In genomic region chr7:81538070-81538675, GRCm38 (mm10) we compare ENCODE assay signal across 12 mouse cellular contexts. TPM values are rescaled to one million over a fixed set of nuclear protein-coding genes. Genes with fewer than 3 reads are reported as not detected.
A peak's percentile ranks its signal among the peaks of the same experiment; 100 is the strongest.
DNase-seq lines count a peak whose midpoint lies in the region; ATAC-seq lines count a peak whose summit lies in the region.
"Had no signal": no experiment of that assay in that cellular context is flagged by ENCODE, and none has a peak within 500 bp of the region (broad histone marks: within the 10 kb centered on the region; RNA-seq: fewer than 3 reads in every experiment).

No protein-coding gene starts in this region.

- peaks cover 13% of the 10 kb centered on the region; the same call in 1 of the 2 replicates for H3K9me3 ChIP-seq in embryonic facial prominence, embryonic 14.5 days (ENCODE audit: control insufficient read depth, low read length)
- H3K9me3 ChIP-seq in embryonic facial prominence, embryonic 10.5 days, result peaks cover 6% of the 10 kb centered on the region; the same call in 1 of the 2 replicates
- H3K9me3 ChIP-seq in midbrain, embryonic 10.5 days (replicated peaks), result peaks cover 13% of the 10 kb centered on the region
- 0 out of 2 replicates have a peak, but pooled peaks cover 7% of the 10 kb centered on the region for H3K9me3 ChIP-seq in midbrain, embryonic 13.5 days
- no peaks in the 10 kb centered on the region for H3K9me3 ChIP-seq in midbrain, embryonic 14.5 days (ENCODE audit: control insufficient read depth, low read length)
- H3K9me3 ChIP-seq: midbrain, embryonic 12.5 days had no signal

- no peak for ATAC-seq in embryonic facial prominence, embryonic 14.5 days (ENCODE audit: low read depth)
- ATAC-seq in midbrain, embryonic 13.5 days, result no peak
- no peak for ATAC-seq in midbrain, embryonic 14.5 days (ENCODE audit: low FRiP score, low TSS enrichment)

- H3K9ac ChIP-seq in embryonic facial prominence, embryonic 14.5 days (ENCODE audit: low read depth, low read length), result no peak overlapping the region
- no peak overlapping the region for H3K9ac ChIP-seq in midbrain, embryonic 13.5 days (replicated peaks)
- no peak overlapping the region for H3K9ac ChIP-seq in midbrain, embryonic 14.5 days (replicated peaks; ENCODE audit: low read length)
- H3K9ac ChIP-seq: midbrain, embryonic 12.5 days had no signal

- no peak overlapping the region for H3K4me2 ChIP-seq in embryonic facial prominence, embryonic 14.5 days (ENCODE audit: low read depth, low read length)
- H3K4me2 ChIP-seq in midbrain, embryonic 13.5 days (replicated peaks), result no peak overlapping the region
- H3K4me2 ChIP-seq in midbrain, embryonic 14.5 days (ENCODE audit: low read length), result no peak overlapping the region
- H3K4me2 ChIP-seq: midbrain, embryonic 12.5 days had no signal

- no peak overlapping the region for H3K4me3 ChIP-seq in embryonic facial prominence, embryonic 14.5 days (ENCODE audit: low read depth, low read length)
- no peak overlapping the region for H3K4me3 ChIP-seq in embryonic facial prominence, embryonic 10.5 days
- no peak overlapping the region for H3K4me3 ChIP-seq in midbrain, embryonic 10.5 days
- no peak overlapping the region for H3K4me3 ChIP-seq in midbrain, embryonic 13.5 days (replicated peaks)
- no peak overlapping the region for H3K4me3 ChIP-seq in midbrain, embryonic 14.5 days (replicated peaks; ENCODE audit: low read depth, low read length)
- H3K4me3 ChIP-seq: midbrain, embryonic 12.5 days had no signal

- peak; percentile 27 for DNase-seq in embryonic facial prominence, embryonic 14.5 days (ENCODE audit: low spot score)
- no peak for DNase-seq in embryonic facial prominence, embryonic 10.5 days (ENCODE audit: low spot score)
- no peak for DNase-seq in midbrain, embryonic 10.5 days (ENCODE audit: low spot score)
- DNase-seq in T-cell, adult 2 months (ENCODE audit: low spot score), result peak; percentile 5
- DNase-seq in midbrain, embryonic 14.5 days, result peak; percentile 47
- no peak for DNase-seq in ovary, postnatal 36 days (ENCODE audit: low spot score)
- no peak for DNase-seq in kidney, adult 8-10 months

- no peaks in the 10 kb centered on the region for H3K27me3 ChIP-seq in embryonic facial prominence, embryonic 14.5 days (replicated peaks; ENCODE audit: control insufficient read depth, insufficient read depth, low read length)
- H3K27me3 ChIP-seq in embryonic facial prominence, embryonic 10.5 days (replicated peaks; ENCODE audit: low read depth, poor library complexity, severe bottlenecking), result no peaks in the 10 kb centered on the region
- no peaks in the 10 kb centered on the region for H3K27me3 ChIP-seq in midbrain, embryonic 10.5 days (ENCODE audit: low read depth, poor library complexity, severe bottlenecking)
- H3K27me3 ChIP-seq in midbrain, embryonic 13.5 days, result no peaks in the 10 kb centered on the region
- no peaks in the 10 kb centered on the region for H3K27me3 ChIP-seq in midbrain, embryonic 14.5 days (ENCODE audit: control insufficient read depth, insufficient read depth, low read length)
- H3K27me3 ChIP-seq: midbrain, embryonic 12.5 days had no signal

- H3K4me1 ChIP-seq in embryonic facial prominence, embryonic 14.5 days (ENCODE audit: control insufficient read depth, insufficient read depth, low read length), result no peaks in the 10 kb centered on the region
- H3K4me1 ChIP-seq in embryonic facial prominence, embryonic 10.5 days, result no peaks in the 10 kb centered on the region
- H3K4me1 ChIP-seq in midbrain, embryonic 10.5 days, result peaks cover 27% of the 10 kb centered on the region
- H3K4me1 ChIP-seq in midbrain, embryonic 13.5 days (replicated peaks), result peaks cover 22% of the 10 kb centered on the region
- peaks cover 13% of the 10 kb centered on the region; the same call in 1 of the 2 replicates for H3K4me1 ChIP-seq in midbrain, embryonic 14.5 days (ENCODE audit: control insufficient read depth, insufficient read depth, low read length)

- no peak overlapping the region for H3K27ac ChIP-seq in embryonic facial prominence, embryonic 14.5 days (replicated peaks; ENCODE audit: low read depth, low read length)
- H3K27ac ChIP-seq in embryonic facial prominence, embryonic 10.5 days (replicated peaks), result no peak overlapping the region
- peak overlapping the region; percentile 57; the same call in 1 of the 2 replicates for H3K27ac ChIP-seq in midbrain, embryonic 10.5 days (replicated peaks)
- no peak overlapping the region for H3K27ac ChIP-seq in midbrain, embryonic 13.5 days
- H3K27ac ChIP-seq in midbrain, embryonic 14.5 days (replicated peaks; ENCODE audit: low read depth, low read length), result no peak overlapping the region

- 50% methylated on average over 2 of the region's 2 CpGs for WGBS in embryonic facial prominence, embryonic 14.5 days
- WGBS in embryonic facial prominence, embryonic 10.5 days, result 75% methylated on average over 2 of the region's 2 CpGs
- 74% methylated on average over 2 of the region's 2 CpGs for WGBS in midbrain, embryonic 10.5 days
- WGBS in midbrain, embryonic 13.5 days, result 91% methylated on average over 2 of the region's 2 CpGs
- 74% methylated on average over 2 of the region's 2 CpGs for WGBS in midbrain, embryonic 14.5 days

- H3K36me3 ChIP-seq in embryonic facial prominence, embryonic 14.5 days (ENCODE audit: control insufficient read depth, insufficient read depth, low read length), result peaks cover 24% of the 10 kb centered on the region
- H3K36me3 ChIP-seq in embryonic facial prominence, embryonic 10.5 days (replicated peaks), result peaks cover 32% of the 10 kb centered on the region
- peaks cover 28% of the 10 kb centered on the region for H3K36me3 ChIP-seq in midbrain, embryonic 10.5 days
- peaks cover 29% of the 10 kb centered on the region for H3K36me3 ChIP-seq in midbrain, embryonic 13.5 days
- peaks cover 19% of the 10 kb centered on the region for H3K36me3 ChIP-seq in midbrain, embryonic 14.5 days (ENCODE audit: control insufficient read depth, insufficient read depth, low read length)

RNA-seq across cellular contexts. Expression of gene Fsd2, which starts 28.6 kb away (rescaled TPM):
- 3.7 and 5.0 TPM in 2 replicates for polyA plus RNA-seq in embryonic facial prominence, embryonic 14.5 days (2014; fragmentation: Nextera tagmentation; extraction: Ambion mirVana)
- polyA plus RNA-seq in embryonic facial prominence, embryonic 10.5 days (2016; fragmentation: Nextera tagmentation; extraction: Ambion mirVana), result 0.04 TPM in 1 of 2 replicates, not detected in the other
- polyA plus RNA-seq in midbrain, embryonic 10.5 days (2016; fragmentation: Nextera tagmentation; extraction: Ambion mirVana), result 0.07 TPM in 1 of 2 replicates, not detected in the other
- 0.20 and 0.34 TPM in 2 replicates for polyA plus RNA-seq in midbrain, embryonic 13.5 days (2015; fragmentation: Nextera tagmentation; extraction: Ambion mirVana)
- 0.07 and 0.20 TPM in 2 replicates for polyA plus RNA-seq in midbrain, embryonic 14.5 days (2014; fragmentation: Nextera tagmentation; extraction: Ambion mirVana)
- polyA plus RNA-seq: G1E had no signal

RNA-seq across cellular contexts. Expression of gene Whamm, which starts 32.9 kb away (rescaled TPM):
- polyA plus RNA-seq in embryonic facial prominence, embryonic 14.5 days (2014; fragmentation: Nextera tagmentation; extraction: Ambion mirVana), result 6.9 and 7.3 TPM in 2 replicates
- polyA plus RNA-seq in embryonic facial prominence, embryonic 10.5 days (2016; fragmentation: Nextera tagmentation; extraction: Ambion mirVana), result 2.4 and 3.4 TPM in 2 replicates
- polyA plus RNA-seq in midbrain, embryonic 10.5 days (2016; fragmentation: Nextera tagmentation; extraction: Ambion mirVana), result 2.6 and 3.1 TPM in 2 replicates
- 4.3 and 5.5 TPM in 2 replicates for polyA plus RNA-seq in midbrain, embryonic 13.5 days (2015; fragmentation: Nextera tagmentation; extraction: Ambion mirVana)
- polyA plus RNA-seq in midbrain, embryonic 14.5 days (2014; fragmentation: Nextera tagmentation; extraction: Ambion mirVana), result 9.9 and 10.1 TPM in 2 replicates

RNA-seq across cellular contexts. Expression of gene BC048679, which starts 40.1 kb away (rescaled TPM):
- not detected in 2 replicates for polyA plus RNA-seq in embryonic facial prominence, embryonic 14.5 days (2014; fragmentation: Nextera tagmentation; extraction: Ambion mirVana)
- polyA plus RNA-seq in embryonic facial prominence, embryonic 10.5 days (2016; fragmentation: Nextera tagmentation; extraction: Ambion mirVana), result 0.33 and 0.57 TPM in 2 replicates
- not detected in 2 replicates for polyA plus RNA-seq in midbrain, embryonic 10.5 days (2016; fragmentation: Nextera tagmentation; extraction: Ambion mirVana)
- polyA plus RNA-seq in midbrain, embryonic 13.5 days (2015; fragmentation: Nextera tagmentation; extraction: Ambion mirVana), result not detected in 2 replicates
- polyA plus RNA-seq in midbrain, embryonic 14.5 days (2014; fragmentation: Nextera tagmentation; extraction: Ambion mirVana), result not detected in 2 replicates
- polyA plus RNA-seq: G1E; limb, embryonic 11.5 days; midbrain, embryonic 12.5 days; spleen, adult 2 months had no signal

RNA-seq across cellular contexts. Expression of gene Ap3b2, which starts 44.4 kb away (rescaled TPM):
- polyA plus RNA-seq in embryonic facial prominence, embryonic 14.5 days (2014; fragmentation: Nextera tagmentation; extraction: Ambion mirVana), result 4.9 and 7.2 TPM in 2 replicates
- polyA plus RNA-seq in embryonic facial prominence, embryonic 10.5 days (2016; fragmentation: Nextera tagmentation; extraction: Ambion mirVana), result 8.6 and 10.8 TPM in 2 replicates
- 19.1 and 36.0 TPM in 2 replicates for polyA plus RNA-seq in midbrain, embryonic 10.5 days (2016; fragmentation: Nextera tagmentation; extraction: Ambion mirVana)
- 110 and 117 TPM in 2 replicates for polyA plus RNA-seq in midbrain, embryonic 13.5 days (2015; fragmentation: Nextera tagmentation; extraction: Ambion mirVana)
- 125 and 138 TPM in 2 replicates for polyA plus RNA-seq in midbrain, embryonic 14.5 days (2014; fragmentation: Nextera tagmentation; extraction: Ambion mirVana)
- polyA plus RNA-seq: G1E; spleen, adult 2 months had no signal

Comparison
In these comparisons a context has a peak if more than half of its experiments do, and no peak if none do; other contexts are left out.
1. DNase-seq: peak in embryonic facial prominence, embryonic 14.5 days (single experiment), T-cell, adult 2 months (single experiment) and midbrain, embryonic 14.5 days (single experiment); none in embryonic facial prominence, embryonic 10.5 days (single experiment), midbrain, embryonic 10.5 days (single experiment), ovary, postnatal 36 days (single experiment) and kidney, adult 8-10 months (0 of 2).